Mouse (Mus musculus): ENCODE measurements around the gene 1600002K03Rik.
A peak's percentile ranks its signal among the peaks of the same experiment; 100 is the strongest.

DNA sequence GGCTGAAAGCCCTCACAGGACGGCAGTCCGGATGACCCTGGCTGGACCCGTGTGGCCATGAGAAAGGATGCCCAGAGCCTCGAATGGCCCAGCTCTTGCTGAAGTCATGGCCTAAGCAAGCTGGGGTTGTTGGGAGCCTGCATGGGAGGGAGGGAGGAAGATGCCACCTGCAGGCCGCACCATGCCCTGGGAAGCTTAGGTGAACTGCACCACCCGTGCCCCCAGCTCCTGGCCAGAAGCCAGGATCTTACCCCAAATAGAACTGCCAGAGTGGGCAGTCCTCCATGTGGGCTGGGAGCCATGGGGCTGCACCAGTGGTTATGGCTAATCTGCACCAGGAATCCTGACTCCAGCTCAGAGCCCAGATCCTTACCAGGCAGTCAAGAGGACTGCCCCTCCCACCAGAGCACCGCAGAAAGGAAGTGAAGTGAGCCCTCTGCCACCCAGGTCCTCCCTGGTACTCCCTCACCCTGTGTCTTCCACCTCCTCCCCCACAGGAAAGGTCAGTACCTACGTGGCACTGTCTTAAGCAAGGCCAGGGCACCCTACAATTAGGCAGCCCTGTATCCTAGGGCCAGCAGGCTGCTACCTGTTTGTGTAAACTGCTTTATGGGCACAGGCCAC lies 39.4 kb upstream of the 1600002K03Rik start:
- TF ChIP-seq POLR2A (IDR thresholded peaks at IDR 0.05; ENCODE audit: insufficient read depth, low read depth, low read length) (no peak), CTCF (IDR thresholded peaks at IDR 0.05) (peak; percentile 59)
